Mouse (Mus musculus) stomach, postnatal 0 days (tissue): ENCODE results near the gene Azin2. TPM values are rescaled to one million over a fixed set of nuclear protein-coding genes. Genes with fewer than 3 reads are reported as not detected.

Experiments
- ATAC-seq: fragments of 200-750 bp; cut with Nextera tagmentation; 2 replicates; pipeline ENCODE4 v1.8.0; 2017; ENCODE audit not compliant: low FRiP score, low TSS enrichment
- DNase-seq: peaks from one replicate; pipeline ENCODE4 v3.0.0-alpha.2; 2016; ENCODE audit warnings: low spot score
- H3K27ac ChIP-seq: fragments of 300-500 bp; sonication (generic); replicated peaks from 2 replicates; pipeline ENCODE4 v1.5.1; 2014; ENCODE audit warnings: mild to moderate bottlenecking, control low read depth
- H3K27me3 ChIP-seq: fragments of 300-500 bp; sonication (generic); 2 replicates; pipeline ENCODE4 v1.6.1; 2014; ENCODE audit warnings: low read length; ENCODE audit not compliant: control insufficient read depth, insufficient read depth
- H3K36me3 ChIP-seq: fragments of 300-500 bp; sonication (generic); 2 replicates; pipeline ENCODE4 v1.6.1; 2014; ENCODE audit warnings: low read length, mixed read lengths; ENCODE audit not compliant: control insufficient read depth, insufficient read depth
- H3K4me1 ChIP-seq: fragments of 300-500 bp; sonication (generic); replicated peaks from 2 replicates; pipeline ENCODE4 v1.6.1; 2014; ENCODE audit warnings: antibody characterized with exemption; ENCODE audit not compliant: control insufficient read depth, insufficient read depth
- H3K4me2 ChIP-seq: fragments of 300-500 bp; sonication (generic); replicated peaks from 2 replicates; pipeline ENCODE4 v1.6.1; 2014; ENCODE audit warnings: low read depth, mild to moderate bottlenecking, control low read depth, moderate library complexity
- H3K4me3 ChIP-seq: fragments of 300-500 bp; sonication (generic); 2 replicates; pipeline ENCODE4 v1.5.1; 2014; ENCODE audit warnings: low read depth, low read length, control low read depth
- H3K9ac ChIP-seq: fragments of 300-500 bp; sonication (generic); 2 replicates; pipeline ENCODE4 v1.6.1; 2014; ENCODE audit warnings: mild to moderate bottlenecking, low read length, control low read depth, mixed read lengths
- H3K9me3 ChIP-seq: fragments of 300-500 bp; sonication (generic); 2 replicates; pipeline ENCODE4 v1.6.1; 2016; ENCODE audit warnings: low read length; ENCODE audit not compliant: control insufficient read depth
- CTCF ChIP-seq: IDR thresholded peaks from 2 replicates; pipeline ENCODE4 v1.5.1; 2016; ENCODE audit warnings: antibody characterized with exemption, low read depth, mild to moderate bottlenecking, moderate library complexity
- EP300 ChIP-seq: optimal IDR thresholded peaks from 2 replicates; pipeline ENCODE3; 2016; ENCODE audit warnings: antibody characterized with exemption
- WGBS: fragments of 180-500 bp; shearing (Covaris S2); extraction: QIAGEN DNeasy Blood & Tissue Kit; methylation state at CpG from one replicate; pipeline ENCODE4 v1.1.7; 2014; 5-methylcytosine and 5-hydroxymethylcytosine counted together
- polyA plus RNA-seq: library from polyadenylated mRNA; unstranded; fragments of >200 nt; fragmentation: Nextera tagmentation; extraction: Ambion mirVana; gene quantifications from 2 replicates; pipeline ENCODE4 v1.2.1, GENCODE M21; 2015

Gene Azin2
- polyA plus RNA-seq, 1 experiment from 2014 or later, result 10.8 TPM

DNA sequence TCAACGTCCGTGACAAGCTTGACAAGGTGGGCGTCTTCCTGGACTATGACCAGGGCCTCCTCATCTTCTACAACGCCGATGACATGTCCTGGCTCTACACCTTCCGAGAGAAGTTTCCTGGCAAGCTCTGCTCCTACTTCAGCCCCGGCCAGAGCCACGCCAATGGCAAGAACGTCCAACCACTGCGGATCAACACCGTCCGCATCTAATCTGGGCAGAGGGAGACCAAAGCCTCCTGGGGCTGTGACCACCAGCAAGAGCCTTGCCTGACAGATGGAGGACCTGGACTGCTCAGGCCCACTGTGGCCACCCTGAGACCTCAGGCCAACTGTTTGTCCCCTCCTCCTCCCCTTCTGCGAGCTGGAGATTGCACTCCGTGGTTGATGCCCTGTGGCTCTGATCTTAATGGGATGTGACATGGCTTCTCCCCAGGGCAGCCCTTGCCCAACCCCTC is 52.8 kb downstream of the Azin2 start:
- no peak for ATAC-seq
- H3K4me1 ChIP-seq, result 0 out of 2 replicates have a peak, but pooled peaks cover 2% of the 10 kb centered on the region
- H3K36me3 ChIP-seq, result no peaks in the 10 kb centered on the region; the same call in 1 of the 2 replicates
- H3K4me3 ChIP-seq, result no peak overlapping the region
- no peaks in the 10 kb centered on the region for H3K9me3 ChIP-seq
- no peak overlapping the region for H3K4me2 ChIP-seq
- TF ChIP-seq EP300, result no peak
- no peak for TF ChIP-seq CTCF
- no peak overlapping the region for H3K9ac ChIP-seq
- H3K27me3 ChIP-seq, result no peaks in the 10 kb centered on the region
- 89% methylated on average over 14 of the region's 14 CpGs for WGBS
- DNase-seq, result no peak
- no peak overlapping the region for H3K27ac ChIP-seq

DNA sequence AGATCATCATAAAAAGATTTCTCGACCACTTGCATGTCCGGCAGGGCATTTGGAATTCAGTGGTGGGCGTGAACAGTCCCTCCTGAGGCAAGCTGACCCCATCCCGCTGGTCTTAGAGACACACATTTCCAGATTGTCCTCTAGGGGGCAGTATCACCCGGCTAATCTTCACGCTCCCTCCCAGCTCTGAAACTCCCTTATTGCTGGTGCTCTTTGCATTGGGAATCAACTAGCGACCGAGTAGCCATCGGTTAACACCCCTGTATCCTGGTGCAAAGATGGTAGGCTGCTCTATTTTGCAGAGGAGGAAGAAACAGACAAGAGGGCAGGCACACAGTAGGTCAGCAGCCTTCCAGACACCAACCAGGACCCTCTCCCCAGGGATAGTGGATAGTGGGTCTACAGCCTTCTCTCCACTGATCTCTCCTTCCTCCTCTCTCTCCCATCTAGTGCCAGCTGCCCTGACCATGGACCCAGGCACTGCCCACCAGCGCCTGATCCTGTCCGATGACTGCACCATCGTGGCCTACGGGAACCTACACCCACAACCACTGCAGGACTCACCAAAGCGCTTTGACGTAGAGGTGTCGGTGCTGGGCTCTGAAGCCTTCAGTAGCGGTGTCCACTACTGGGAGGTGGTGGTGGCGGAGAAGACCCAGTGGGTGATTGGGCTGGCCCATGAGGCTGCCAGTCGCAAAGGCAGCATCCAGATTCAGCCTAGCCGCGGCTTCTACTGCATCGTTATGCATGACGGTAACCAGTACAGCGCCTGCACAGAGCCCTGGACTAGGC is 53.5 kb downstream of the Azin2 start:
- Histone ChIP-seq H3K4me2 (no peak overlapping the region), H3K9me3 (no peaks in the 10 kb centered on the region), H3K4me1 (0 out of 2 replicates have a peak, but pooled peaks cover 2% of the 10 kb centered on the region), H3K9ac (no peak overlapping the region), H3K27ac (no peak overlapping the region), H3K27me3 (no peaks in the 10 kb centered on the region), H3K4me3 (no peak overlapping the region), H3K36me3 (no peaks in the 10 kb centered on the region; the same call in 1 of the 2 replicates)
- ATAC-seq (0 out of 2 replicates have a peak, but pooled peaks have one; percentile 24), DNase-seq (peak; percentile 57)
- TF ChIP-seq CTCF (peak; percentile 87), EP300 (no peak)
- WGBS, result 63% methylated on average over 24 of the region's 24 CpGs

DNA sequence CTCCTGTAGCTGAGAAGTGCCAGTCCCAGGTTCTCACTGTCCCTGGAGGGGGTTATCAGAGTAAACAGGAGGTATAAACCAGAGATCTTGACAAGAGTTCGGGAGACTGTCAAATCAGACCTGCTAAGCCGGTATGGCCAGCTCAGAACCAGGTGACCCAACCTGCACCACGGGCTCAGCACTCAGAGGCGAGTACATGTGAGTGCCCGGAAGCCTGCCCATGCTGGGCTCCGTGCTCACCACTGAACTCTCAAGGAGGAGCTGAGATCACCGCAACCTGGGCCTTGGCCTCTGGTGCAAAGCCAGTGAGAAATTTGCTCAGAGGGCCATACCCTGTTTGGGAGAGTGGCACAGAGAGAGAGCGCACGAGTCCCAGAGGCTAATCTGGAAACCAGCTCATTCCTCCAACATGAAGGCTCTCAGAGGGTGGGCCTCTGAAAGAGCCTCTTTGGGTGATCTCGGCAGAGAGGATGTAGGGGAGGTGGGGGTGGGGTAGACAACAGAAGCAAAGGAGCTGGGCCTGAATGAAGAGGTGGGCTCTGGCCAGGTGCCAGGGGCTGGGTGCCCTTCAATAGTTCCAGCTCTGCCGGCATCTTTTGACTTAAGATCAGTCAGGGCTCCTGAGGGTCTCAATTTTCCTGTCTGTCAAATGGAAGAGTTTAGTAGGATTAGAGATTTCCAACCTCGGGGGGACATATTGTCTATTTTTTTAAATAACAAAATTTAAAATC is 54.8 kb downstream of the Azin2 start:
- H3K4me2 ChIP-seq, result no peak overlapping the region
- H3K36me3 ChIP-seq, result no peaks in the 10 kb centered on the region; the same call in 1 of the 2 replicates
- DNase-seq, result peak; percentile 28
- no peak overlapping the region for H3K27ac ChIP-seq
- no peaks in the 10 kb centered on the region for H3K27me3 ChIP-seq
- no peak overlapping the region for H3K9ac ChIP-seq
- 0 out of 2 replicates have a peak, but pooled peaks cover 2% of the 10 kb centered on the region for H3K4me1 ChIP-seq
- TF ChIP-seq EP300, result no peak
- TF ChIP-seq CTCF, result no peak
- H3K4me3 ChIP-seq, result no peak overlapping the region
- ATAC-seq, result 0 out of 2 replicates have a peak, but pooled peaks have one; percentile 51
- 55% methylated on average over 12 of the region's 12 CpGs for WGBS
- no peaks in the 10 kb centered on the region for H3K9me3 ChIP-seq

DNA sequence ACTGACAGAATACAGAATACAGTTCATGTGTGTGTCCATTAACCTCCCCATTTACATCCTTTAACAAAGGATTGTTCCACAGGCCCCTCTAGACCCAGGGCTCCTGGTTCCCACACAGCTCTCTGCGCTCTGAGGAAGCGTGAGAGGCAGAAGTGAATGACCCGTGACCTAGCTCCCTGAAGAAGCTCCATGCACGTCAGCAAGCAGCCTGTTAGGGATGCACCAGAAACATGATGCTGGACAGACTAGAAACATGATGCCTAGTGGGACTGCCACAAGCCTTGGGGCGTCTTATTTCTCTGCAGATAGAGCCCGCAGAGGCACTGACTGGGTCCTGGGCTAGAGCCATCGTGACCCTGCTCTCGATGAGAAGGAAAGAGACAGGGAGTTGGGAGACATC is 55.5 kb downstream of the Azin2 start:
- no peak for ATAC-seq
- no peak for DNase-seq
- no peak overlapping the region for H3K4me3 ChIP-seq
- no peak overlapping the region for H3K9ac ChIP-seq
- no peak overlapping the region for H3K4me2 ChIP-seq
- H3K36me3 ChIP-seq, result no peaks in the 10 kb centered on the region; the same call in 1 of the 2 replicates
- 0 out of 2 replicates have a peak, but pooled peaks cover 2% of the 10 kb centered on the region for H3K4me1 ChIP-seq
- TF ChIP-seq CTCF, result no peak
- no peak for TF ChIP-seq EP300
- no peaks in the 10 kb centered on the region for H3K27me3 ChIP-seq
- WGBS, result 71% methylated on average over 8 of the region's 8 CpGs
- no peak overlapping the region for H3K27ac ChIP-seq
- no peaks in the 10 kb centered on the region for H3K9me3 ChIP-seq

DNA sequence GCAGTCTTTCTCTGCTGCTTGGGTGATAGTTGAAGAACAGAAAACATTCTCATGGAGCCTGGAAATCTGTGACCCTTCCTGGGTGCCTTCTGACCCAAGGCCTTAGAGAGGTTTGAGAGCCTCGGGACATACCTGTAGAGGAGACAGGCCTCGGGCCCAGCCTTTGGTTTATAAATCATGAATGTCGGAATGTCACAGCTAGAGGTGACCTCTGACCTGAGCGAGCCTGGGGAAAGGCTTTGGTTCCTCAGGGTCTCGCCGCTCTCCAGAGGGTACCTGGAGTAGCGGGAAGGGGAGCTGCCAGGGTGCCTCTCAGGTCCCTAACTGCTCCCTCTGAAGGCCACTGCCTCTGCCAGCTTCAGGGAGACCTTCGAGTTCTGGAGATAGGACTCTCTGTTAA is 57.0 kb downstream of the Azin2 start:
- ATAC-seq (no peak), DNase-seq (no peak)
- TF ChIP-seq EP300, result no peak
- TF ChIP-seq CTCF, result no peak
- H3K36me3 ChIP-seq, result no peaks in the 10 kb centered on the region; the same call in 1 of the 2 replicates
- H3K27ac ChIP-seq, result no peak overlapping the region
- 0 out of 2 replicates have a peak, but pooled peaks cover 2% of the 10 kb centered on the region for H3K4me1 ChIP-seq
- no peaks in the 10 kb centered on the region for H3K27me3 ChIP-seq
- H3K9ac ChIP-seq, result no peak overlapping the region
- no peak overlapping the region for H3K4me2 ChIP-seq
- H3K9me3 ChIP-seq, result no peaks in the 10 kb centered on the region
- H3K4me3 ChIP-seq, result no peak overlapping the region
- WGBS, result 59% methylated on average over 8 of the region's 8 CpGs
